8 mouse cellular contexts compared by ENCODE assay signal in genomic region chr12:108121288-108121687, GRCm38 (mm10). TPM values are rescaled to one million over a fixed set of nuclear protein-coding genes. Genes with fewer than 3 reads are reported as not detected.
DNase-seq lines count a peak whose midpoint lies in the region.

No protein-coding gene starts in this region.

- peak; percentile 42 to 79 for DNase-seq in adrenal gland, adult (ENCODE audit: inconsistent age in 2 of 2, low spot score in 1 of 2)
- DNase-seq in adrenal gland, postnatal 4 days (ENCODE audit: low spot score in 2 of 2), result no peak
- peak; percentile 78 for DNase-seq in adipocyte (ENCODE audit: low spot score)
- DNase-seq in embryo, embryonic 10 days (ENCODE audit: low spot score), result peak; percentile 91
- peak; percentile 36 for DNase-seq in gastrocnemius, postnatal 25 days
- peak; percentile 82 for DNase-seq in layer of hippocampus, adult 11-12 months (ENCODE audit: low spot score)
- DNase-seq in lung, postnatal 10 days, result peak; percentile 74
- DNase-seq in right cerebral cortex, adult 18-20 months, result peak; percentile 76

RNA-seq across cellular contexts. Expression of gene Setd3, which starts 57.8 kb away (rescaled TPM):
- total RNA-seq in adrenal gland, postnatal 4 days (2021), result 100 to 1,000 TPM; 100 to 103 TPM
- 10 to 100 TPM; 79.3 to 80.6 TPM for total RNA-seq in gastrocnemius, postnatal 25 days (2021)

RNA-seq across cellular contexts. Expression of gene Ccnk, which starts 58.1 kb away (rescaled TPM):
- total RNA-seq in adrenal gland, postnatal 4 days (2021), result 10 to 100 TPM; 43.9 to 45.8 TPM
- total RNA-seq in gastrocnemius, postnatal 25 days (2021), result 10 to 100 TPM; 61.6 to 71.1 TPM

Comparison
In these comparisons a context has a peak if more than half of its experiments do, and no peak if none do; other contexts are left out.
1. DNase-seq: peak in adrenal gland, adult (2 of 2), adipocyte (single experiment), embryo, embryonic 10 days (single experiment), gastrocnemius, postnatal 25 days (single experiment), layer of hippocampus, adult 11-12 months (single experiment), lung, postnatal 10 days (single experiment) and right cerebral cortex, adult 18-20 months (single experiment); none in adrenal gland, postnatal 4 days (0 of 2).